Mouse (Mus musculus) spleen, postnatal 0 days (tissue): ENCODE measurements around the gene Wdr44. TPM values are rescaled to one million over a fixed set of nuclear protein-coding genes. Genes with fewer than 3 reads are reported as not detected.

Source experiments
- polyA plus RNA-seq: library from polyadenylated mRNA; unstranded; fragments of >200 nt; fragmentation: Nextera tagmentation; extraction: Ambion mirVana; gene quantifications from 2 replicates; pipeline ENCODE4 v1.2.1, GENCODE M21; 2015

Gene Wdr44
- 9.9 and 10.4 TPM in 2 replicates for polyA plus RNA-seq

GRCm38 (mm10) chrX:23692722-23693442, at the start of gene Wdr44:
Wdr44 (plus strand) TSS chrX:23693051.

Other genes starting within 250 kb of the Wdr44 start
- gene Gm4907, start 189.5 kb downstream of the Wdr44 start, polyA plus RNA-seq: not detected in 2 replicates